Mouse (Mus musculus): ENCODE results near the gene Myo3b.

GRCm38 (mm10) chr2:70128590-70128989 is 89.7 kb downstream of the Myo3b start:
- TF ChIP-seq GATA1 (IDR thresholded peaks at IDR 0.05; ENCODE audit: low read length) (no peak), TAL1 (IDR thresholded peaks at IDR 0.05; ENCODE audit: low read length) (no peak)

All from erythroblast, embryonic 14.5 days (primary cell).